Mouse (Mus musculus) adrenal gland, postnatal 14 days (tissue): ENCODE measurements at regions not wholly inside any gene's neighbourhood (a gene's known extent, or its start where the extent isn't known, plus 50 kb on each side); places are given as distances from the start of the nearest gene placed in this dataset.

Experiments used
- DNase-seq: peaks from one replicate; pipeline ENCODE4 v3.0.0; 2021; ENCODE audit warnings: mixed read lengths

- no peak for DNase-seq
Measured at GRCm38 (mm10) chr9:67698796-67699195, 60.4 kb upstream of the C2cd4b start.

DNA sequence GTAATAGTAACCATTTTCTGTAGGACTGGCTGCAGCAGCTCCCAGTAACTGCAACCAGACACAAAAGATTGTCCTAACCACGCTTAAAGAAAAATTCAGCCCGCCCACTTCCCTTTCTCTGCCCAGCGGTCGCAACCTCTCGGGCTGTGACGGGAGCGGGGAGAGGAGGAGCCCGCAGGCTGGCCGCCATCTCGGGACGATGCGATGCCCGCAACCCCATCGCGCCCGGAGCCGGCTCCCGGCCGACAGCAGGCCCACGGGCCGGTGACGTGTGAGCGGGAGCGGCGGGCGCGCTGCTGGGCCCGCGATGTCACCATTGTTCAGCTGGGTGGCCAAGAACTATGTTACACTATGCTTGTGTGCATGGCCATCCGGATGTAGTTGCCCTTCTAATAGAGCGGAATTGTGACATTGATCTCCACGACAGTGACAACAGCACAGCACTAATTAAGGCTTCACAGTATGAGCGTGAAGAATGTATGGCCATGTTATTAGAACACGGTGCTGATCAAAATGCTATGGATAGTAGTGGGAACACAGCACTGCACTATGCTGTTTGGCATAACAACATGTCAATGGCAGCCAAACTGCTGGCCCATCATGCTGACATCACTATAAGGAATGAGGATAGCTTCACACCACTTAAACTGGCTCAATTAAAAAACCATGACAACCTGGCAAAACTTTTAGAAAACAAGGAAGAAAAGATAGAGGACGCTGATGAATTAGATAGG, 59.2 kb upstream of the C2cd4b start:
- DNase-seq: peak; percentile 72

DNA sequence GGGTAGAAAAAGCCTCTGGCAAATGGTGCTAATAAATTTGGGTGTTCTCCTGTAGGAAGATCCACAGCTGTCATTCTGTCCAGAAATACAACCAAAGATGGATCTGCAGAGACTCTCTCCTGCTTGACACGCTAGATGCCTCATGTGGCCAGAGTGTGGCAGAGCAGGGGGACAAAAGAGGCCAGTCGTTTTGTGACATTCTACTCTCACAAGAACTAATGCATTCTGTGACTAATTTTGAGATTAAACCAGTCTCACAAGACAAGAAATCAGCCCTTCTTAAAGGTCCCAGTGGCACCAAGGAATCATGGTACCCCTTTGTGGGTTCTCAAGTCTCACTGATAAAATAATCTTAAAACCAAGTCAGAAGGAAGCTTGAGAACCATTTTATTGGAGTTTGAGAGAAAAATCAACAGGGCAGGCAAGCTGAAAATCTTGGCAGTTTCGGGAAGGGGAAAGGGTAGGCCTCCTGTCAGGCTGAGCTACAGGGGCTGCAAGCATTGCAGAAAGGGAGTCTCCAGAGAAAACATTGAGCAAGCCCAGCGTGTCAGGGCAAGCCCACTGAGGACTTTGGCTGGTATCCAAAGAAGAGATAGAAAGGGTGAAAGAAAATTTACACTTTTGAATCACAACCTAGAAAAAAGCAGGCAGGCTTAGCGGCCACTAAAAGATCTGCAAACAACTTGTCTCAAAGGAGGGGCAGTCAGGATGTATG, 50.8 kb upstream of the C2cd4b start:
- DNase-seq: no peak
